Mouse (Mus musculus) NIH3T3 (cell line): Measurements from ENCODE around the gene Rhbdf2.
A peak's percentile ranks its signal among the peaks of the same experiment; 100 is the strongest.
"Not testable (repeated sequence)": the region's sequence is repeated elsewhere in the genome, so short reads cannot be mapped to it uniquely, and the experiment has no call there.

Experiments
- DNase-seq: peaks from one replicate; pipeline ENCODE4 v3.0.0-alpha.2; 2012; ENCODE audit warnings: low read depth

Rhbdf2 gene

DNA sequence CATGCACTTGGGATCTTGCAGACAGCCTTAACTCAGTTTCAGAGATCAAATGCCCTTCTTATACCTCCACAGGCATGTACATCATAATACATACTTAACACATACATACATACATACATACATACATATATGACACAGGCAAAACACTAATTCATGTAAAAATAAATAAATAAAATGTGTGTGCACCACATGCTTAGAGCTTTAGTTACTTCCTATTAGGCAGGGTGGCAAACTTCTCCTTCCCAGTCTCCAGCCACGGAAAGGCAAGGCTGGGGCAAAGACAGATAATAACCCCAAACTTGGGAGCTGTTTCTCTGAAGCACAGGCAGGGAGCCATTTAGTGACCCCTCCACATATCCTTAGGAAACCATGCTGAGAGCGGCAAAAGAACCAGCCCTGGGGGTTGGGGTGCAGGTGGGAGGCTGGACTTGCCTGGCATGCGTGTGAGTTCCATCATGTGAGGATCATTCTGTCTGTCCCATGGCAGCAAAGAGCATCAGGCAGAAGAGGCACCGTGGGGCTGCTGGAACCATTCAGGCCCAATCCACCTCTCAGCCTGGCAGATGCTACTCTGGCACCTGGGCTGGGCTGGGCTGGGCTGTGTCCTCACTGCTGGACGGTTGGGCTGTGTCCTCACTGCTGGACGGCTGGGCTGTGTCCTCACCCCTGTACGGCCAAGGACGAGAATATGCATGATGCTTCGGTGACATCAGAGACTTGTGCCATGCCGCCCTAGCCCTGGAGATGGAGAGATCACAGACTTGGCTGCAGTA lies at the start of gene Rhbdf2:
Gene Rhbdf2, minus strand, starts transcription at position 721 of the 773 bp plus-strand sequence.
- DNase-seq, result no peak

DNA sequence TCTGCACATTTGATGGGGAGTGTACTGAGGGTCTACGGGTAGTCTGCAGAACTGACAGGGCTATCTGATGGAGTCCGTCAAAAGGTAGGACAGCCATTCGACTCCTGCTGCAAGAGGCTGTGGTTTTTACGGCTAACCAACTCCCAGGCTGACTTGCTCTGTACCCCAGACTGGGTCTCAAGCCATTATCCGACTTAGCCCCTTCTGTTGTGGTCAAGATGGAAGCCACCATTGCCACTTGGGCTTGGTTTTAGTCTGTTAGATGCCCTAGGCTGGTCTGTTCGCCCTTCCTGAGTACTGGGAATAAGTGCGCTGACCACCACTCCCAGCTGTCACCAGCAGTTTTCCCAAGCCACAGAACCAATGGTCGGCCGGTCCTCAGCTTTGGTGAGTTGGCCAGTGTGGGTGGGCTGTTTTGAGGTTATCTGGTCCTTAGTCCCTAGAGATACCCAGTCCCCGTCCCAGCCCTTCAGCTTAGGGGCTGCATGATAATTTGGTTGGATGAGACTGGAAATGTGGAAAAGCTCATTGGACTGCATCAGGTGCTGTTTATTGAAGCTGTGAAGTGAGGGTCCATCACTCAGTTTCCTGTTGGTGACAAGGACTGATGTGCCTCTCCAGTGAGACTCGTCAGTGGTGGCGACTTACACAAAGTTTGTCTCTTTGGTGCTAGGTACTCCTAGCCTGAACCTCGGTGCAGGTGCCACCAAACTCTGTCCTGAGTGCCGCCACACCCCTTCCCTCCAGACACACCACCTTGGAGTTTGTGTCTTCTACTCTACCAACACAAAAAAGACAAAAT lies 49.6 kb upstream of the Rhbdf2 start:
- DNase-seq, result no peak

DNA sequence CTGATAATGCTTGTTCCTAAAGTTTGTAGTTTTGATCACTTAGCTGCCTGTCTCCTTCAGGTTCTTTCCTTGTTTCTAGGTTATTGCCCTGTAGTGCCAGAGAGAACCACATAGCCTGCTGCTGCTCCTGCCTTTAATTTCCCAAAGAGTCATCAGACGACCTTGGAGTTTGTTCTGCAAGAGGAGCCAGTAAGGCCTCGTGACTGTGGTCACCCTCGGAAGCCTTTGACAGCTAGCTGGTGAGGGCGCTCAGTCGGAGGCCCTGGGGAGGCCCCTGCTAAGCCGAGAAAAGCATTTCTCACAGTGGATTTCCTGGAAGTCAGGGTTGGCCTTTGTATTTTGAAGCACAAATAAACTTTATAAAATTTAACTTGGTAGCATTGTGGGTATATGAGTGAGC lies 48.6 kb upstream of the Rhbdf2 start:
- not testable (repeated sequence) for DNase-seq

DNA sequence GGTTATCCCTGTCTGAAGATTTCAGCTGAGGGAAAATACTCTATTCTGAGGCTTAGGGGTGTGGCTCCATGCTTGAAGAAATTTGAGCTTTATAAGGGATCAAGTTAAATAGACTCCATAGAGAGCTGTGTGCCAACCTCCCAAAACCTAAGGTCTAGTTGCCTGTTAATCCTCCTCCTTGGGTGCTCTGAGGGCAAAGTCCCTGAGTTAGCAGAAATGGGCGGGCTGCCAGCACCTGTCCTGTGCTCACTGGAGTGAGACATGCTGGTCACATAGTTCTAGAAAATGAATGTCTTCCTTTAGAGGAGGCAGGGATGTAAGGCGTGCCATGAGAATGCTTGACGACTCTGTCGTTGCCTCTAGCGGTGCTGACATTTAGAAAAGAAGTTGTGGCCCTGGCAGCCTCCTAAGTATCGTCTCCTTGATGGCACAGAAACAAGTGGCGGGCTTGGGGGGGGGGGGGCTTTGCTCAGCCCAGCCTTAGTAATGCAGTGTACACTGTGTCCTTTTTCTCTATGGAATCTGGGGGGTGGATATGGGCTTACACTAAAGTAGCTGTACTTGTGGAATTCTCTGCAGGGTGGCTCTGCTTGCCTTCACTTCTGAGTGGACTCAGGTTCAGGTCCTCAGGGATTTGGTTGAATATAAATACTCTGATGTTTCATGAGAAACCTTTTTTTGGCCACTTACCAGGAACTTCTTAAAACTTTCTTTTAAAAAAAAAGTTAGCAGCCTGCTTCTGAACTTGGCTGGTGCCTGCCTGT lies 48.0 kb upstream of the Rhbdf2 start:
- no peak for DNase-seq

DNA sequence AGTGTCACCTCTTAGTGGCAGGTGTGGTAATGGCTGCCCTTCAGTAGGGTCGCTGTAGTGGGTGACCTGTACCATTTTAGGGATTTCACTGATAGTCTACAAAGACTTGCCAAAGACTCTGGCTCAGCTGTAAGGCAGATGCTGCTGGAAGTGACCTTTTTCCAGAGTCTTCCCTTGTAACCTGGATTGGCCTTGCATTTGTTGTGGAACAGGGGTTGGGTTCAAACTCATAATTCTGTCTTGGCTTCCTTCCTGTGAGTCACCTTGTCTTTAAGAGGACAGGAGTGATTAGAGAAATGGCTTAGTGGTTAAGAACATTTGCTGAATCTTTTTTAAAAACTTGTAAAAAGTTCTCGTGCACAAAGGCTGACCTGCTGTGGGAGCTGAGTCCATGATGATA lies 46.6 kb upstream of the Rhbdf2 start:
- DNase-seq, result no peak

DNA sequence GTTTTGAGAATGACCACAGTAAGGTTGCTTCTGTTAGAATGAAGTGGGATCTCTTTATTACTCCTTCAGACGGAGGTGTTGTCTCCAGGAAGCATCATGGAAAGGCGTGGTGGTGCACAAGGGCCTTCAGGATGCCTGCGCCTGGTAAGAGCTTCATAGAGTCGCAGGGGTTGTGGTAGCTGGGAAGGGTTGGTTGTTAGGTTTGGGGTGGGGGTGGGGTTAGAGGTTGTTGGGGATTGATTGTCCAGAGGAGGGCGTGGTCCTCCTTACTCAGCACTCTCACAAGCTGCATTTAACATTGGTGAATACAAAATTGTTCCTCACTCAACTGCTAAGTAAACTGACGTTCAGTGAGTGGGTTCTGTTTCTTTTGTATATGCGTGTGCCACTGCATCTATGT lies 45.8 kb upstream of the Rhbdf2 start:
- peak; percentile 49 for DNase-seq

DNA sequence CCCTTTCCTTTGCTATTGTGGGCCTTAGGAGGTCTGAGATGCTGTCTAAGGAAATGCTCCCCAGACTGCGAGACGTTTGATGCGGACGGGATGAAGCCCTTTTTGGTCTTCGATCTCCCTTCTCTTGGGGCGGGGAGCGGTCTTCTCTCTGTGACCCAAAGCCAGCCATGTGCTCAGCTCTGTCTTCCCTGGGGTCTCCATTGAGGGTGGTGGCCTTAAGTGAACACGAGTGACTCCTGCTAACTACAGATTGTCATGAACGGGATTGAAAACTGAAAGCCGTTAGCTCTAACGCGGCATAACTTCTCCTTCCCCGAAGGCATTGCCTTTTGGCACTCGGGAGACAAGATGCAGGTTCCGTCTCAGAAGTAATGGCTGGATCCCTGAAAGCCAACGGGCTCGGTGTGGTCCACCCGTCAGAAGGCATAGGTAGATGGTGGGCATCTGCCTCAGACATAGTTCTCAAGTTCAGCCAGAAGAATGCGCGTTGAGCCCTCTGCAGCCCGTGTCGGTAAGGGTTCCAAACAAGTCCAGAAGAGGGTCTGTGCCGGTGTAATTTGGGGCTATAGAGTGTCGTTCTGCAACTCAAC lies 45.1 kb upstream of the Rhbdf2 start:
- DNase-seq, result peak; percentile 22

DNA sequence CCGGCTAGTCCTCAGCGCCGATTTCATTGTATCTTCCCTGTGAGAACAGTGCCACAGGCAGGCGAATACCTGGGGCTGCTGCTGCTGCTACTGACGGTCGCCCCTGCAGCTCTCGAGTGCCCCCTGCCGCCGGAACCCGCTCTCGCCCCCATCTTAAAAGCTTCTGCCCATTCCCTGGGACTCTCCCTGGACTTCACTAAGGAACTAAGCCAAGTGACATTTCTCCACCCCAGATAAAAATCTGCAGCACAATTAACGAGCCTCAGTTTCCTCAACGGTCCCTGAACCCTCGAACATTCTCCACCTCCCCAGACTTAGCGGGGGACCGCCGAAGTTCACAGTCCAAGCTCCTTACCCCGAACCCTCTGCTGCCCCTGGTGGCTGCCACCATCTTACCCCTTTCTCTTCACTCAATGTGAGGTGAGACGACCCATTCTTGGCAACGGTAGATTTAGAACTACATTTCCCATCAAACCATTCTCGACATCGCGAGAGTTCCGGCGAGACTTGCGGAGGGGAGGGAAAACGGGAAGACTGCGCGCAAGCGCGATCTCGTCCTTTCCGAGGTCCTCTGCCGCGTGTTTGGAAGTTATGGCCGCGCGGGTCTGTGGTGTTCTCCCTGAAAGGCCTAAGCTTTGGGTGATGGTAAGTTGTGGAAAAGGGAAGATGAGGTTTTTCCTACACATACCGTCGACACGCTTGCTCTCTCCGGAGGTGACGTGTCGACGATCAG lies 44.5 kb upstream of the Rhbdf2 start:
- DNase-seq, result peak; percentile 100

DNA sequence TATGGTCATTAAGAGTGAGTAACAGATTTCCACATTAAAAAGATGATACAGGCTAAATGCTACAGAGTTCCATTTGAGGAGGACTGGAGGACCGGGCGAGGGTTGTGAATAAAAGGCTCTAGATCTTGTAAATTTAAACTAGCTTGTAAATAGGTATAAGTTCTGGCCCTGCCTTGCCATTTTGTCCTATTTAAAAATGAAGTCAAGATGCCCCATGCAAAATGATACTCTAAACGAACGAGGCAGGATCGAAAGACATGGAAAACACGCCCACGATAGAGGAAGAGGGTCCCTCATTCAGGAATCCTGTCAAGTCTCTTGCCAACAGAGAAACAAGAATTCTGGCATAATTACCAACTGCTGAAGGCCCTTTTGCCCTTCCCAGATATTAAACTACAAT lies 43.6 kb upstream of the Rhbdf2 start:
- DNase-seq, result no peak

DNA sequence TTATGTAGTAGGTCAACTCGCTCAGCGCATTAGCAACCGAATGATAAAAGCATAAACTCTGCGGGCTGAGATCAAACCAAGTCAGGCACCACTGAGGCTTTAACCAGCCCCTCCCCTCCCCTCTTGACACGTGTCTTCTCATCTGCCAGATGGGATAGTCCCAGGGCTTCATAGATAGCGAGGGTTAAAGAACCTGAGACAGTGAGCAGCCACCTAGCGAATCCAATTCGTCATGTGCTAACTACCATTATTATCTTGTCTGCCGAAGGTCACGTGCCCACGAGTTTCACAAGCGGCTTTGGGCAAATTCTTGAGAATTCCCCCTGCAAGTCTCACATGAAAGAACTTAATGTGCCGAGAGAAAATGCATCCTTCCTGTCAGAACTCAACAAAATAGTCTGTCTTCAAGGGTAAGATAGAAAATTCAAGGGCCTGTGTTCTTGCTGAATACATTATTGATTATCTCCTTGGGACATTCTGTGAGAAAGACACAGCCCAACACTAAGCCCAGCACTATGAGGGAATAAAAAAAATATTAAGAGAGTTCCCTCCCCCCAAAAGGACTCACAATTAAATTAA lies 43.1 kb upstream of the Rhbdf2 start:
- no peak for DNase-seq

DNA sequence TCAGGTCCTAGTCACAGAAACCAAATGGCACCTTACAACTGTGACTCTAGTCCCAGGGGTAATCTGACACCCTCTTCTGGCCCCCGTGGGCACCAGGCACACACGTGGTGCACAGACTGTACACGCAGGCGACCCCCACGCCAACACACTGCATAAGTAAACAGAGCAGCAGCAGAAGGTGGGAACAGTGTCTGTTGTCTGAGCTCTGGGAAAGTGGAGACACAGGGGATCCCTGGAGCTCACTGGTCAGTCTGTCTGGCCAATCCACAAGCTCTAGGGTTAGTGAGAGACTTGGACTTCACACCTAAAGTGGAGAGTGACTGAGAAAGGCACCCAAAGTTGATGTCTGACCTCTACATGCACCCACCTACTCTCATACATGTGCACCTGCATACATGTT lies 42.5 kb upstream of the Rhbdf2 start:
- DNase-seq, result no peak

DNA sequence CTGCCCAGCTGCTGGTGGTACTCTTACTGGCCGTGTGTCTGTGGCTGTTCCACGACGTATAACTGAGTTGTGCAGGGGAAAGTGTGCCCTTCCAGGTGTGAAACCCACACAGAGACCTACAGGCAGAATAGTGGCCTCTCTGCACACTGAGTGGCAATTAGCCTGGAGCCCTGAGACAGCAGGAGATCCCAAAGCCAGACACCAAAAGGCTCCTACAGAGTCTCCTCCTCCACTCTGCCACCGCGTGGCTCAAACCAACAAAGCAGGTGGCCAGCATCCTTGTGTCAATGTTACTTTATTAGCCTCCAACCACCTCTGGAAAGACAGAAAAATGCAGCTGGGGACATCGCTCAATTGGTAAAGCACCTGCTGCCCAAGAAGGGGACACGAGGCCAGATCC lies 42.0 kb upstream of the Rhbdf2 start:
- peak; percentile 42 for DNase-seq

DNA sequence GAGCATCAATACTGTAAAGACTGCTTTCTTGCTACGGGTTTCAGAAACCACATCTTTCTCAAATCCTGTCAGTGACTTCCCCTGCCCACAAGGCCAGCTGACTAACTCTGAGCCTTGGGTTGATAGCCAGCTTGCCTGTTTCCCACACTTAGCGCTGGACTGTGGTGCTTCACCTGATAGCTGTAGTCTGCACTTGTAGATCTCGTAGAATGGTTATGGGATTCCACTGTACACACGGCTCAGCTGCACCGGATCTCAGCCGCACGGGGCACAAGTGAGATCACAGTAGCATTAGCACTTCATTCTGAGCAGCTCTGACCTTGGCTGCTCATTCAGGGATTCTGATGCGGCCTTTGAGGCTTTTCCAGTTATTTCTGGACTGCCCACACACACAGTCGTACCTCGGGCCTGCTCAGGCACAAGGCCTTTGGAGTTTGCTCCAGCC lies 41.6 kb upstream of the Rhbdf2 start:
- no peak for DNase-seq

DNA sequence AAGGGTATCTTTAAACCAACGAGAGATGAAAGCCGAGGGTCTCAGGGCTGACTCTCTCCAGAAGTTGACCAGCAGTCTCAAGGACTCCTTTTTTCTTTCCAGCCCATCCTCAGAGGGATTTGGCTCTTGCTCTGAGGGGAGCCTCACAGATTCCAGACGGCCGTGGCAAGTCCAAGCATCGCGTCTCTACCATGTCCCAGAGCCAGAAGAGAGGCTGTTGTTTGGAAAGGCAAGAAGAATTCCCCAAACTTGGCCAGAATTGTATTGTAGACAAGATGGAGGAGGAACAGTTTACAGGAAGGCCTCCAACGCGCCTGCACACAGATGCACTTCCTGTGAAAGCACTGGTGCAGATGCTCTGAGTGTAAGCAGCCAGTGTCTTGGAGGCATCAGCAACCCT lies 41.1 kb upstream of the Rhbdf2 start:
- no peak for DNase-seq

DNA sequence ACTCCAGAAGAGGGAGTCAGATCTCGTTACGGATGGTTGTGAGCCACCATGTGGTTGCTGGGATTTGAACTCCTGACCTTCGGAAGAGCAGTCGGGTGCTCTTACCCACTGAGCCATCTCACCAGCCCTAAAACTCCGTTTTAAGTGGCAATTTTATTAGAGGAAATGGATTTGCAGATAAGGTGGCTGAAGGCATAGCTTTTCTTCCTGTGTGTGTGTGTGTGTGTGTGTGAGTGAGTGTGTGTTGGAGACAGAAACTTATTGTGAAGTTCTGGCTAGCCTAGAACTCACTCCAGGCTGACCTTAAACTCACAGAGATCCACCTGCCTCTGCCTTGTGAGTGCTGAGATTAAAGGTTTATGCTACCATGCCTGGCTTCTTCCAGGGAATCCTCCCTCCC lies 40.2 kb upstream of the Rhbdf2 start:
- not testable (repeated sequence) for DNase-seq

DNA sequence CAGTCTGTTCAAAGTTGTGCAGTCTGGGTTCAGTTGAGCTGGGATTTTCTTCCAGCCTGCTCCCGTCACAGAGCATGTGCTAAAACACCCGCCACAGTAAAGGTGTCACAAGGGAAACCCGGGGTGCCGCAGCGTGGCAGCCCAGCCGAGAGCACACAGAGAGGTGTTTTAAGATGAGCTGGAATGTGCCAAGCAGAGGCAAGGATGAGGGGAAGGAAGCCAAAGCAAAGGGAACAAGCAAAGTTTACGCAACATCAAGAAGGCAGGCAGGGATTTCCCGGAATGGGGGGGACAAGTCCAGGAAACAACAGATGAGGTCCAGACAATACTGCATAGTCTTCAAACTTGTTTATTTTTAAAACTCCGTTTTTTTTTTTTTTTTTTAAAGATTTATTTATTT lies 39.7 kb upstream of the Rhbdf2 start:
- DNase-seq, result peak; percentile 68

DNA sequence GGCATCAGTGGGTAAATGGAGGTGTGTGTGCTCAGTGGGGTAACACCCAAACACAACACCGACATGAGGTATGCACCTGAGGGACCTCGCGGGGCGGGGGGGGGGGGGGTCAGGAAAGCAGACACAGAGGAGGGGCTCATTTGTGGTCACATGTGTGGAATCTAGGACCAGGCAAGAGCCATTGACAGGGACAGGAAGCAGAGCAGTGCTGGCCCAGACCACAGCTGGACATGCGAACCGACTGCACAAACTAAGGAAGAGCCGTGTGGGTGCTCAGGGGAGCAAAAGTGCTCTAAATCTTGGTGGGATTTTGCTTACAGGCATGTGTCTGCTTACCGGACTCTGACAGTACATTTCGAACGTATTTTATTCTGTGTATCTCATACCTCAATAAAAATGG lies 38.5 kb upstream of the Rhbdf2 start:
- DNase-seq, result no peak

DNA sequence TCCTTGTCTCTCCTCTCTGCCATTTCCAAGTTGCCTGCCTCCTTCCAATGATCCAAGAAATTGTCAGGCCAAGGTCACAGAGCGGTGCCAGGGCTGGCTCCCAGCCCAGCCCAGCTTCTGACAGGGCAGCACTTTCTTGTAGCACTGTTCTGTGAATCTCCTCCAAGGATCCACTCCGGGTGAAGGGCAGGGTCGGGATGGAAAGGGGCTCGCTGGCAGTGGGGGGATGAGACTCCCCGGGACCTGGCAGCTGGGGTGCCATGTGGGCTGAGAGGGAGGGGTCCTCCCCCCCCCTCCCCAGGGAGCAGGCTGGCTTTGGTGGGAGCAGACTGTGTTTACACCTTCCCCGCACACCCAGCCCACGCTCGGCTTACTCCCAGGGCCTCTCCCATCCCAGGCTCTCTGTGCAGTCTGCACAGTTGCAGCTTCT lies 35.1 kb upstream of the Rhbdf2 start:
- no peak for DNase-seq

DNA sequence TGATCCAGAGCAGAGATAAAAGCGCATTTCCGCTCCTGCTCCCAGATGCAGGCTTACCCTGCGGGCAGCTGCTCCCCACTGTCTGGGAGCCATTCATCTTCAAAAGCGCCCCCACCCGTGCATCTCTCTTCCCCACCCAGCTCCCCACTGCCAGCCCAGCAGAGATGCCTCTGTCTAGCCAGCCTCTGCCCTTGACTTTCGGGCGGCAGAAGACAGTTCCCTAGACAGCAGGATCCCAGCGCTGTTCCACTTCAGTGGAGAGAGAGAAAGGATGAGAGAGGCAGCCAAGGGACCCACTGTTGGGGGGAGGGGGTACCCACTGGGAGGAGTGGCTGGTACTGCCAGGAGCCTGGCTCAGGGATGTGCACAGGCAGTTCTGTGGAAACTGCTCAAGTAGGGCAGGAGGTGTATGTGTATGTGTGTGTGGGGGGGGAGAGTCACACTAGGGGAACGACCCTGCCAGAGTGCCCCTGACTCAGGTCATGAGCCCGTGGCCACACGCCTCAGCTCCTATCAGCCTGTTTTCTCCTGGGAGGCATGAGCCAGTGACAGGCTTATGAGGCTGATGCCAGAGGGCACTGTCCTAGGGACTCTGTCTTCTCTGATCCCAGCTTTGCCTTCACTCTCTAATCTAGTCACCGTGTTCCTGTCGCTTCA lies 34.6 kb upstream of the Rhbdf2 start:
- DNase-seq, result no peak

DNA sequence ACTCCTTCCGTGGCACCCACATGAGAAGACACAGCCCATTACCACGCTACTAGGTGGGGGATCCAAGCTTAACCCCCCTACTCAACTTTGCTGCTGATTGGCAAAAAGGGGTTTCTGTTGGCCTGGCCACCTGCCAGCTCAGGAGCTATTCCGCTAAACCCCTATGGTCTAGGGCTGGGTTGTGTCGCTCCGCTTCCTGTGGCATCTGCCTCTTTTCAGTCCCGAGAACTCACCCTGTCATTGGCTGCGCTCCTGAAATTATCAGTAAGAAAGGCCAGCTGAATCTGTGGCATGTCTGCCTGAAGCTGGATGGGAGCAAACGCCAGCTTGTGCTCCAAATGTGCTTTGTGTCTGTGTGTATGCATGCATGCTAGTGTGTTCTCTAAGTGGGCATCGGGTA lies 33.4 kb upstream of the Rhbdf2 start:
- no peak for DNase-seq
